Mouse (Mus musculus): ENCODE data around the gene Hnrnpu. TPM values are rescaled to one million over a fixed set of nuclear protein-coding genes. Genes with fewer than 3 reads are reported as not detected.

Hnrnpu gene
- total RNA-seq, 2 experiments from 2014 or later = 382 to 390 TPM

Small RNA genes within 50 kb of the gene (microRNA-seq; reads per million reads assigned to microRNA genes)
- 0 reads per million in 2 experiments for gene Gm27458

Other genes with a start within 250 kb of the Hnrnpu start
- gene Desi2, start 150.4 kb downstream of the Hnrnpu start, total RNA-seq (2021) = 10 to 100 TPM; 19.5 to 19.7 TPM
- 10 to 100 TPM; 29.8 to 33.8 TPM for gene Cox20, start 18.7 kb downstream of the Hnrnpu start, total RNA-seq (2021)
- 10 to 100 TPM in 1 of 2 experiments, 1 to 10 TPM in 1; 8.0 to 11.5 TPM for gene Efcab2, start 68.3 kb upstream of the Hnrnpu start, total RNA-seq (2021)
- 10 to 100 TPM in 1 of 2 experiments, 1 to 10 TPM in 1; 9.2 to 10.1 TPM for gene Kif26b, start 191.3 kb upstream of the Hnrnpu start, total RNA-seq (2021)